Mouse (Mus musculus) testis, adult 2 months (tissue): Measurements from ENCODE around the gene Rbl1.

Experiments
- CTCF ChIP-seq: fragments of 200-500 bp; IDR thresholded peaks from 2 replicates; pipeline ENCODE4 v1.5.1; 2012; ENCODE audit warnings: low read depth, mild to moderate bottlenecking, inconsistent platforms, low read length, moderate library complexity; ENCODE audit not compliant: control insufficient read depth, insufficient read depth, insufficient replicate concordance
- POLR2A ChIP-seq: fragments of 200-500 bp; IDR thresholded peaks from 2 replicates; pipeline ENCODE4 v1.6.1; 2012; ENCODE audit warnings: low read depth, mild to moderate bottlenecking, inconsistent platforms, low read length, moderate library complexity; ENCODE audit not compliant: control insufficient read depth

- no peak for TF ChIP-seq POLR2A
- TF ChIP-seq CTCF = no peak
These were observed 60.2 kb downstream of the Rbl1 start for GRCm38 (mm10) chr2:157144132-157144531.
